Mouse (Mus musculus) lung, adult 2 months (tissue): Measurements from ENCODE around the gene Adamtsl5.

Source experiments
- CTCF ChIP-seq: fragments of 200-500 bp; IDR thresholded peaks from 2 replicates; pipeline ENCODE4 v1.5.1; 2011; ENCODE audit warnings: mild to moderate bottlenecking, low read length, control low read depth; ENCODE audit not compliant: insufficient read depth
- POLR2A ChIP-seq: fragments of 200-500 bp; IDR thresholded peaks from 2 replicates; pipeline ENCODE4 v1.6.1; 2011; ENCODE audit warnings: low read depth, mild to moderate bottlenecking, control low read depth, low read length, borderline replicate concordance; ENCODE audit errors: extremely low read depth

- TF ChIP-seq CTCF = no peak
- TF ChIP-seq POLR2A = no peak
Measured at GRCm38 (mm10) chr10:80304458-80304857, 43.8 kb downstream of the Adamtsl5 start.
